Mouse (Mus musculus): ENCODE results near the gene Slc39a7. TPM values are rescaled to one million over a fixed set of nuclear protein-coding genes. Genes with fewer than 3 reads are reported as not detected.
A peak's percentile ranks its signal among the peaks of the same experiment; 100 is the strongest.
"Not testable (repeated sequence)": the region's sequence is repeated elsewhere in the genome, so short reads cannot be mapped to it uniquely, and the experiment has no call there.

Slc39a7 gene
- polyA plus RNA-seq, 1 experiment from 2014 or later = 43.4 TPM

DNA sequence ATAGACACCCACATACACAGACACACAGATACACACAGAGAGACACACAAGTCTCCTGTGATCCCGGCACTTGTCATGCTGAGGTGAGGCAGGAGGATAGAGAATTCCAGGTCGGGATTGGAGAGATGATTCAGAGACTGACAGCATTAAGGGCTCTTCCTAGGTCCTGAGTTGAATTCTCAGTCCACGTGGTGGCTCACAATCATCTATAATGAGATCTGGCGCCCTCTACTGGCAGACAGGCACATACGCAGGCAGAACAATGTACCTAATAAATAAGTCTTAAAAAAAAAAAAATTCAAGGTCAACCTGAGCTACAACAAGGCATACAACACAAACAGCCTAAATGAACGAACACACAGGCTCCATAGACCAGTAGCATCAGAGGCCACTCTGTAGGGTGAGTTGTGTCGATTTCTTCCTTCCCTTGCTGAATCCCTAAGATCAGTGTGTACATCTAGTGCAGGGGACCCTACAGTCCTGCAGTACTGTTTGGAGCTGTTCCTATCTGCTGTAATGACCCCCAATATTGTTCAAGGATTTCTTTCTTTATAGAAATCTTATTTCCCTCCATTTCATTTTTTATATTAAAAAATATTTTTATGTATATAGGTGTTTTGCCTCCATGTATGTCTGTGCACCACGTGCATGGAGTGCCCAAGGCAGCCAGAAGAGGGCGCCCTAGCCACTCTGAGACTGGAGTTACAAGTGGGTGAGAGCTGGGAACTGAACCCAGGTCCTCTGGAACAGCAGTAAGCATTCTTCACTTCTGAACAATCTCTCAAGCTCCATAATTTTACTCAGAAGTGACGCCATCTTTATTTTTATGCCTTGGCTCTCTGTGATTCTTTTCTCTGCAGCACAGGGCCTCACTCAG, 39.5 kb downstream of the Slc39a7 start:
- Histone ChIP-seq H3K4me1 (ENCODE audit: insufficient read depth) (no peaks in the 10 kb centered on the region), H3K36me3 (replicated peaks; ENCODE audit: insufficient read depth, low read length) (peaks cover 6% of the 10 kb centered on the region), H3K9ac (replicated peaks) (no peak overlapping the region), H3K4me3 (ENCODE audit: low read depth, low read length) (no peak overlapping the region), H3K4me2 (ENCODE audit: low read depth, low read length) (no peak overlapping the region), H3K27me3 (ENCODE audit: insufficient read depth, low read length) (no peaks in the 10 kb centered on the region), H3K27ac (ENCODE audit: low read depth) (no peak overlapping the region), H3K9me3 (ENCODE audit: low read length) (0 out of 2 replicates have a peak, but pooled peaks cover 2% of the 10 kb centered on the region)
- TF ChIP-seq EP300 (IDR thresholded peaks at IDR 0.05; ENCODE audit: low read depth) (no peak), CTCF (IDR thresholded peaks at IDR 0.05; ENCODE audit: low read depth) (peak; percentile 88)
- 29% methylated on average over 10 of the region's 10 CpGs for whole genome bisulfite sequencing (ENCODE audit: insufficient replicate concordance)
- DNase-seq = peak; percentile 73
- peak; percentile 66 for ATAC-seq

DNA sequence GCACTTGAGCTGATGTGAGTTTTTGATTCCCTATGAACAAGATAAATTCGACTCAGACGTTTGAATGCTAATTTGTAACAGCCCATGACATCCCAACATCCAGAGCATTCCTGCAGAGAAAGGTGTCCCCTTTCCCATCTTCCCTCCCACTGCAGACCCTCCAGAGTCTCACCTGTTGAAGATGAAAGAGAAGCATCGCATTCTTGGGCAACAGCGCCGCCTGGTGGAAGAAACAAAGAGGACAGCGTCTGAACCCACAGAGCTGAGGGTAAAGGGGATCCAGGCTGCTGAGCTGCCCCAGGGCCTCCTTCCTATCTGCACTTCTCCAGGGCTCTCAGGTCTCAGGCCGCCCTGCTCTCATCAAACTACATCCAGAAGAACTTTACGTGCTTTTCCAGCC, 49.3 kb downstream of the Slc39a7 start:
- ATAC-seq; H3K9ac ChIP-seq (replicated peaks); H3K27ac ChIP-seq (ENCODE audit: low read depth); H3K27me3 ChIP-seq (ENCODE audit: insufficient read depth, low read length); H3K36me3 ChIP-seq (replicated peaks; ENCODE audit: insufficient read depth, low read length); H3K9me3 ChIP-seq (ENCODE audit: low read length); H3K4me3 ChIP-seq (ENCODE audit: low read depth, low read length): not testable (repeated sequence)
- Histone ChIP-seq H3K4me2 (ENCODE audit: low read depth, low read length) (peak overlapping the region; percentile 74), H3K4me1 (ENCODE audit: insufficient read depth) (peaks cover 26% of the 10 kb centered on the region)
- 4% methylated on average over 8 of the region's 8 CpGs for WGBS (ENCODE audit: insufficient replicate concordance)
- TF ChIP-seq CTCF (IDR thresholded peaks at IDR 0.05; ENCODE audit: low read depth) = peak; percentile 96
- peak; percentile 78 for DNase-seq

DNA sequence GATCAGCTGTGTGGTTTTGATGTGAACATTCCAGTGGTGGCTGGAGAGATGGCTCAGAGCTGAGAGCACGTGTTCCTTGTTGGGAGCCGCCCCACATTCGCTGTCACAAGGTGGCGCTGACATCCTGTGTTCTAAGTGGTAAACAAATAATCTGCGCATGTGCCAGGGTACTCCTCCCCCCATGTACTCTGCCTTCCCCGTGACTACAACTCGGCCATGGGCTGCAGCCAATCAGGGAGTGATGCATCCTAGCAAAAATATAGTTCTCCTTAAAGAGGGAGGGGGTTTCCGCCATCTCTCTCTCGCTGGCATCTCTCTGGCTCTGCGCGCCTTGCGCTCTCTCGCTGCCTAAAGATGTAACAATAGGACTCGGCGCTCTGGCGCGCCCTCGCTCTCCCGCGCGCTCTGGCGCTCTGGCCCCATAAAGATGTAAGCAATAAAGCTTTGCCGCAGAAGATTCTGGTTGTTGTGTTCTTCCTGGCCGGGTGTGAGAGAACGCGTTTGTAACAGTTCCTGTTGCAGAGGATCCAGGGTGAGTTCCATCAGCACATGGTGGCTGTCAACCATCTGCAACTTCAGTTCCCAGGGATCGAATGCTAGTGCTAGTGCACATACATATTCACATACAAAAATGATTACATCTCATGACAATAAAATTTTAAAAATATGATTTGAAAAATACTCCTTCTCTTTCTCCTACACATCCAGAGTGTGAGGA, 50.1 kb downstream of the Slc39a7 start:
- TF ChIP-seq CTCF (IDR thresholded peaks at IDR 0.05; ENCODE audit: low read depth) (peak; percentile 85), EP300 (IDR thresholded peaks at IDR 0.05; ENCODE audit: low read depth) (peak; percentile 65; the same call in 1 of the 2 replicates)

DNA sequence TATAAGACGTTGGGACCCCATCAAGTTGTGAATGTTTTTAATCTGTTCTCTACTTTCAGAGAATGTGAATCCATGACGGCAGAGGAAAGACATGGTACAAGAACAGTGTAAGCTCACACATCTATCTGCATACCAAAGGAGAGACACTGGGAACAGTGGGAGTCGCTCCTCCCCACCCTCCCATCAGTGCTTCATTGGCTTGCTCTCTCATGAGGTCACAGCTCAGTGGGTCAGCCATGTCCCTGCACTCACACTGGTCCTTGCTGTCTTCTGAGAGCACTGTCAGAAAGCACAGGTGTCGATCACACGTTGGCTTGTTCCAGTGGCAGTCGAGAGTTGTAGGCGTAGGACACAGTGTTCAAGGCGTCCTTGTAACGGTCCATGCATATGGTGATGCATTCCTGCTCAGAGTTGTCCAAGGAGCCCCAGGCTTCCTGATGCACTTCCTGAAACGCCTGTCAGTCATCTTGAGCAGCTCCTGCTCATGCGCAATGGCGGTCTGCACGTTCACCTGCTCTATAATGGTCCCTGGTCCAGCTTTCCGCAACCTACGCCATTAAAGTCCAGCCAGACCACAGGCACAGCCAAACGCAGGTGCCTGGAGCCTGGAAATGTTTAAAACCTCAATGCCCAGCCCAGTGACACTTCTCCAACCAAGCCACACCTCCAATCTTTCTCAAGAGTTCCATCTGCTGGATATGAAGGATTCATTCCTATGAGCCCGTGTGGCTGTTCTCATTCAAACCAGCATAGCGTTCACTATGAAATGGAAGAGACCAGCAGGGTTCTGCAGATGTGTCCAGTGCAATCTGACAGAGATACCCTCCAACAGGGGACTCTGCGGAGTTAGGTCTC, 51.1 kb downstream of the Slc39a7 start:
- H3K4me1 ChIP-seq (ENCODE audit: insufficient read depth) = peaks cover 26% of the 10 kb centered on the region
- WGBS (ENCODE audit: insufficient replicate concordance) = 72% methylated on average over 19 of the region's 19 CpGs
- H3K27ac ChIP-seq (ENCODE audit: low read depth) = peak overlapping the region; percentile 91
- no peak overlapping the region for H3K9ac ChIP-seq (replicated peaks)
- H3K27me3 ChIP-seq (ENCODE audit: insufficient read depth, low read length) = peaks cover 7% of the 10 kb centered on the region; the same call in 1 of the 2 replicates
- no peaks in the 10 kb centered on the region for H3K9me3 ChIP-seq (ENCODE audit: low read length)
- H3K36me3 ChIP-seq (replicated peaks; ENCODE audit: insufficient read depth, low read length) = no peaks in the 10 kb centered on the region
- DNase-seq (no peak), ATAC-seq (no peak)
- H3K4me3 ChIP-seq (ENCODE audit: low read depth, low read length) = no peak overlapping the region
- peak overlapping the region; percentile 74; the same call in 1 of the 2 replicates for H3K4me2 ChIP-seq (ENCODE audit: low read depth, low read length)
- TF ChIP-seq EP300 (IDR thresholded peaks at IDR 0.05; ENCODE audit: low read depth) (no peak), CTCF (IDR thresholded peaks at IDR 0.05; ENCODE audit: low read depth) (no peak)

More for the DNA sequence above, 50.1 kb downstream of the Slc39a7 start:
- H3K27ac ChIP-seq (ENCODE audit: low read depth) = peak overlapping the region; percentile 91
- ATAC-seq (peak; percentile 71), DNase-seq (peak; percentile 93)
- H3K4me1 ChIP-seq (ENCODE audit: insufficient read depth) = peaks cover 26% of the 10 kb centered on the region
- not testable (repeated sequence) for H3K27me3 ChIP-seq (ENCODE audit: insufficient read depth, low read length); H3K36me3 ChIP-seq (replicated peaks; ENCODE audit: insufficient read depth, low read length); H3K9me3 ChIP-seq (ENCODE audit: low read length)
- H3K4me3 ChIP-seq (ENCODE audit: low read depth, low read length) = peak overlapping the region; percentile 51
- peak overlapping the region; percentile 74 for H3K4me2 ChIP-seq (ENCODE audit: low read depth, low read length)
- H3K9ac ChIP-seq (replicated peaks) = peak overlapping the region; percentile 59; the same call in 1 of the 2 replicates
- WGBS (ENCODE audit: insufficient replicate concordance) = under 1% methylated on average over 27 of the region's 27 CpGs

DNA sequence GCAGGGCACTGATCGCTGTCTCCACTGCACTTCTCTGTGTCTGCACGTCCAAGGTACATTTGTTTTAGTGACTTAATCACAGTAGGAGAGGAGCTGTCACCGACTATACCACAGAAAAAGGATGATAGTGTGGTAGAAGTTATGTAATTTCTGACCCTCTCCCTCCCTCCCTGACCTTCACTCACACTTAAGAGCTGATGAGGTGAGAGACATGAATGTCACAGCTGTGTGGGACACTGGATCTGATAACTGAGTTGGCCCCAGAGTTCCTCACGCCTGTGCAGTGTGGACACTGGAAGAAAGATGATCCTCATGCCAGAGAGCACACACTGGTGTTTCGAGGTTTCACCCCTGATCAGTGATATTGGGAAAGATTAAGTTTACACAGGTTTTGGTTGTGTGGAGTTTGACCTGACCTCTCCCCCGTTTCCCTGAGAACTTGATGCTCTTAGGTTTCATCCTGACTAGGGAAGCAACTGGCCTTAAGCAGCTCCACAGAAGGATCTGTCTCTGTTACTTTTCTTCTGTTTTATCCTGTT, 51.9 kb downstream of the Slc39a7 start:
- no peaks in the 10 kb centered on the region for H3K9me3 ChIP-seq (ENCODE audit: low read length)
- peak; percentile 8; the same call in 1 of the 2 replicates for ATAC-seq
- H3K9ac ChIP-seq (replicated peaks) = peak overlapping the region; percentile 68; the same call in 1 of the 2 replicates
- peak overlapping the region; percentile 90; the same call in 1 of the 2 replicates for H3K4me2 ChIP-seq (ENCODE audit: low read depth, low read length)
- TF ChIP-seq EP300 (IDR thresholded peaks at IDR 0.05; ENCODE audit: low read depth) (no peak), CTCF (IDR thresholded peaks at IDR 0.05; ENCODE audit: low read depth) (no peak)
- H3K36me3 ChIP-seq (replicated peaks; ENCODE audit: insufficient read depth, low read length) = no peaks in the 10 kb centered on the region
- peaks cover 7% of the 10 kb centered on the region; the same call in 1 of the 2 replicates for H3K27me3 ChIP-seq (ENCODE audit: insufficient read depth, low read length)
- no peak for DNase-seq
- peaks cover 26% of the 10 kb centered on the region for H3K4me1 ChIP-seq (ENCODE audit: insufficient read depth)
- 50% methylated on average over 6 of the region's 6 CpGs for WGBS (ENCODE audit: insufficient replicate concordance)
- no peak overlapping the region for H3K4me3 ChIP-seq (ENCODE audit: low read depth, low read length)
- peak overlapping the region; percentile 91 for H3K27ac ChIP-seq (ENCODE audit: low read depth)

Data from liver, postnatal 0 days (tissue).